Mouse (Mus musculus) ES-Bruce4 (cell line): ENCODE data around the gene Rps6ka2. TPM values are rescaled to one million over a fixed set of nuclear protein-coding genes. Genes with fewer than 3 reads are reported as not detected.

Experiments
- H3K27ac ChIP-seq: 2 replicates; pipeline ENCODE4 v1.5.1; 2012; ENCODE audit warnings: low read length, inconsistent platforms; ENCODE audit not compliant: insufficient read depth
- H3K27me3 ChIP-seq: 2 replicates; pipeline ENCODE4 v1.6.1; 2012; ENCODE audit warnings: mild to moderate bottlenecking, low read length, inconsistent platforms; ENCODE audit not compliant: control insufficient read depth, poor library complexity, insufficient read depth, severe bottlenecking
- H3K36me3 ChIP-seq: 2 replicates; pipeline ENCODE4 v1.6.1; 2012; ENCODE audit warnings: inconsistent platforms, mild to moderate bottlenecking, low read length, moderate library complexity; ENCODE audit not compliant: control insufficient read depth, poor library complexity, insufficient read depth, severe bottlenecking
- H3K4me1 ChIP-seq: one replicate; pipeline ENCODE4 v1.8.1; 2011; ENCODE audit warnings: low read length; ENCODE audit not compliant: control insufficient read depth, insufficient read depth
- H3K4me3 ChIP-seq: 2 replicates; pipeline ENCODE4 v1.5.1; 2011; ENCODE audit warnings: low read depth, mild to moderate bottlenecking, low read length
- H3K9ac ChIP-seq: 2 replicates; pipeline ENCODE4 v1.6.1; 2012; ENCODE audit warnings: low read depth, mild to moderate bottlenecking, inconsistent platforms; ENCODE audit not compliant: poor library complexity, severe bottlenecking
- H3K9me3 ChIP-seq: replicated peaks from 2 replicates; pipeline ENCODE4 v1.6.1; 2012; ENCODE audit warnings: mild to moderate bottlenecking, low read length, inconsistent platforms; ENCODE audit not compliant: control insufficient read depth, poor library complexity, insufficient read depth, severe bottlenecking
- CTCF ChIP-seq: IDR thresholded peaks from one replicate; pipeline ENCODE4 v1.8.1; 2011; ENCODE audit warnings: low read depth, low read length
- EP300 ChIP-seq: IDR thresholded peaks from 2 replicates; pipeline ENCODE4 v1.6.1; 2011; ENCODE audit warnings: low read depth, low read length; ENCODE audit not compliant: insufficient read depth
- POLR2A ChIP-seq: IDR thresholded peaks from one replicate; pipeline ENCODE4 v1.8.1; 2011; ENCODE audit warnings: low read length; ENCODE audit not compliant: insufficient read depth
- polyA plus RNA-seq: library from polyadenylated mRNA; stranded (reverse); fragments of >200 nt; gene quantifications from 2 replicates; pipeline ENCODE4 v1.2.4, GENCODE M21; 2011; ENCODE audit warnings: low read depth; ENCODE audit not compliant: missing spikeins, insufficient read depth, insufficient read length

The Rps6ka2 gene
- polyA plus RNA-seq, 1 experiment, result 26.6 TPM

GRCm38 (mm10) chr17:7149328-7150195 lies 20.4 kb upstream of the Rps6ka2 start:
- peaks cover 3% of the 10 kb centered on the region for H3K4me1 ChIP-seq
- no peak overlapping the region for H3K27ac ChIP-seq
- no peak overlapping the region for H3K4me3 ChIP-seq
- no peaks in the 10 kb centered on the region for H3K27me3 ChIP-seq
- H3K9me3 ChIP-seq, result no peaks in the 10 kb centered on the region
- H3K9ac ChIP-seq, result no peak overlapping the region
- TF ChIP-seq EP300 (no peak), CTCF (no peak), POLR2A (no peak)
- no peaks in the 10 kb centered on the region for H3K36me3 ChIP-seq

GRCm38 (mm10) chr17:7151446-7152100 lies 18.3 kb upstream of the Rps6ka2 start:
- no peak overlapping the region for H3K4me3 ChIP-seq
- no peak overlapping the region for H3K9ac ChIP-seq
- H3K27ac ChIP-seq, result no peak overlapping the region
- no peak for TF ChIP-seq POLR2A
- TF ChIP-seq CTCF, result no peak
- no peak for TF ChIP-seq EP300
- H3K36me3 ChIP-seq, result no peaks in the 10 kb centered on the region
- peaks cover 3% of the 10 kb centered on the region for H3K4me1 ChIP-seq
- H3K27me3 ChIP-seq, result no peaks in the 10 kb centered on the region
- no peaks in the 10 kb centered on the region for H3K9me3 ChIP-seq

GRCm38 (mm10) chr17:7152662-7153061 lies 17.3 kb upstream of the Rps6ka2 start:
- TF ChIP-seq POLR2A (no peak), EP300 (no peak), CTCF (no peak)
- H3K9ac ChIP-seq, result no peak overlapping the region
- peaks cover 3% of the 10 kb centered on the region for H3K4me1 ChIP-seq
- no peak overlapping the region for H3K27ac ChIP-seq
- no peak overlapping the region for H3K4me3 ChIP-seq
- H3K36me3 ChIP-seq, result no peaks in the 10 kb centered on the region
- no peaks in the 10 kb centered on the region for H3K9me3 ChIP-seq
- no peaks in the 10 kb centered on the region for H3K27me3 ChIP-seq

GRCm38 (mm10) chr17:7163955-7164354 lies 6.0 kb upstream of the Rps6ka2 start:
- H3K9ac ChIP-seq, result no peak overlapping the region
- no peaks in the 10 kb centered on the region for H3K36me3 ChIP-seq
- H3K27ac ChIP-seq, result no peak overlapping the region
- no peak for TF ChIP-seq EP300
- TF ChIP-seq CTCF, result no peak
- no peak for TF ChIP-seq POLR2A
- H3K4me1 ChIP-seq, result no peaks in the 10 kb centered on the region
- no peaks in the 10 kb centered on the region for H3K27me3 ChIP-seq
- no peak overlapping the region for H3K4me3 ChIP-seq
- H3K9me3 ChIP-seq, result no peaks in the 10 kb centered on the region

GRCm38 (mm10) chr17:7165524-7165923 lies 4.4 kb upstream of the Rps6ka2 start:
- Histone ChIP-seq H3K4me3 (no peak overlapping the region), H3K27ac (no peak overlapping the region), H3K27me3 (no peaks in the 10 kb centered on the region), H3K9me3 (no peaks in the 10 kb centered on the region), H3K36me3 (no peaks in the 10 kb centered on the region), H3K4me1 (no peaks in the 10 kb centered on the region), H3K9ac (no peak overlapping the region)
- no peak for TF ChIP-seq EP300
- TF ChIP-seq POLR2A, result no peak
- no peak for TF ChIP-seq CTCF
